Mouse (Mus musculus) stomach, postnatal 0 days (tissue): ENCODE data around the gene E330017A01Rik.

ENCODE experiments used
- CTCF ChIP-seq: IDR thresholded peaks from 2 replicates; pipeline ENCODE4 v1.5.1; 2016; ENCODE audit warnings: antibody characterized with exemption, low read depth, mild to moderate bottlenecking, moderate library complexity
- EP300 ChIP-seq: optimal IDR thresholded peaks from 2 replicates; pipeline ENCODE3; 2016; ENCODE audit warnings: antibody characterized with exemption

DNA sequence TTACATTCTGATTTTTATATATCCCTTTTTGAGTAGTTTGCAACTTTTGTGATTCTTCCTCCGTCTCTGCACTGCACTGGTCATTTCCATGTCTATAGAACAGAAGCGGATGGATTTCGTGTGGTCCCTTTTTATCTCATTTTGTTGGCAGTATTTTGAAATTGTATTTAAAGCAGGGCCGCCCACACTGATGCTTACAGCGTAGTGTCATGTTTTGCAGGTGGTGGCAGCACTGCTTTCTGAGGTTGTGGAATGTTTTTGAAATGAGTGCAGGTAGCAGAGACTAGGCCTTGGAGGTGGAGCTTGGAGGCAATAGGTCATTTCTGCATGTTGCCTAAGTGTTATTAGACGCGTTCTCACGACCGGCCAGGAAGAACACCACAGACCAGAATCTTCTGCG is 11.4 kb upstream of the E330017A01Rik start:
- TF ChIP-seq CTCF (no peak), EP300 (no peak)
